Mouse (Mus musculus) naive thymus-derived CD4-positive, alpha-beta T cell, adult 2 months (primary cell): ENCODE results near the gene Tnni2.
"Not testable (repeated sequence)": the region's sequence is repeated elsewhere in the genome, so short reads cannot be mapped to it uniquely, and the experiment has no call there.

ENCODE experiments used
- DNase-seq: peaks from one replicate; pipeline ENCODE4 v3.0.0-alpha.2; 2011; ENCODE audit warnings: low read depth

Gene Tnni2

DNA sequence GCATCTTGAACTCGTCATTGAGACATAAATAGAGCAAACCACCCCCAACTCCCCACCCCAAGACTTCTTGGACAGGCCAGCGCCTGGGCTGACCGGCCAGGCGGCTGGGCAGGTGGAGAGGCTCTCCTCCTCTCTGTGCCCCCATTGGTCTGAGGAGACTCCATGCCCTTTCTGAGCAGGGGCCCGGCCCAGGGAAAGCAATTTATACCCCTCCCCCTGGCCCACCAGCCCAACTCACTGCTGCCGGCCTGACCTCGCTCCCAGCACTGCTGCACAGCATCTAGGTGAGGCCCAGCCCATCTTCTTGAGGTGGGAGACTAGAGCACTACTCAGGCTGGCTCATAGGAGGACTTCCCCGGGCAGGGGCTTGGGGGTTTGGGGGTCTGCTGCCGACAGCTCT lies at the start of gene Tnni2:
Tnni2 (plus strand) TSS at position 224 of the 400 bp plus-strand sequence.
- DNase-seq: no peak

DNA sequence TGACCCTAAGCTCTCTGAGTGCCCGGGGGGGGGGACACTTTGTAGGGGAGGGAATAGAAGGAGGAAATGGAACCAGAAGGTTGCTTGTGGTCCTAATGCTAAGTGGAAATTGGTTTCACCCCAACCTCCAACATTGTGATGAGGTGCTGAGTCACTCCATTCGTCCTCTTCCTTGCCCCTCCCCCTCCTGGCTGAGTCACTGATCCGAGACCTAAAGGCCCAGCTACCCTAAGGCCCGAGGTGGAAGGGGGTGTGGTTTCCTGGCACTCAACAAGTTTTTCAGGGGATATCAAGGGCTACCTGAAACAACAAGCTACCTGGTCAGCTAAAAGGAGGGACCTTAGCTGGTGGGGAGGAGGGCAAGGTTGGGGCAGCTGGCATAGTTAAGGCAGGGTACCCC lies 48.4 kb upstream of the Tnni2 start:
- DNase-seq: no peak

DNA sequence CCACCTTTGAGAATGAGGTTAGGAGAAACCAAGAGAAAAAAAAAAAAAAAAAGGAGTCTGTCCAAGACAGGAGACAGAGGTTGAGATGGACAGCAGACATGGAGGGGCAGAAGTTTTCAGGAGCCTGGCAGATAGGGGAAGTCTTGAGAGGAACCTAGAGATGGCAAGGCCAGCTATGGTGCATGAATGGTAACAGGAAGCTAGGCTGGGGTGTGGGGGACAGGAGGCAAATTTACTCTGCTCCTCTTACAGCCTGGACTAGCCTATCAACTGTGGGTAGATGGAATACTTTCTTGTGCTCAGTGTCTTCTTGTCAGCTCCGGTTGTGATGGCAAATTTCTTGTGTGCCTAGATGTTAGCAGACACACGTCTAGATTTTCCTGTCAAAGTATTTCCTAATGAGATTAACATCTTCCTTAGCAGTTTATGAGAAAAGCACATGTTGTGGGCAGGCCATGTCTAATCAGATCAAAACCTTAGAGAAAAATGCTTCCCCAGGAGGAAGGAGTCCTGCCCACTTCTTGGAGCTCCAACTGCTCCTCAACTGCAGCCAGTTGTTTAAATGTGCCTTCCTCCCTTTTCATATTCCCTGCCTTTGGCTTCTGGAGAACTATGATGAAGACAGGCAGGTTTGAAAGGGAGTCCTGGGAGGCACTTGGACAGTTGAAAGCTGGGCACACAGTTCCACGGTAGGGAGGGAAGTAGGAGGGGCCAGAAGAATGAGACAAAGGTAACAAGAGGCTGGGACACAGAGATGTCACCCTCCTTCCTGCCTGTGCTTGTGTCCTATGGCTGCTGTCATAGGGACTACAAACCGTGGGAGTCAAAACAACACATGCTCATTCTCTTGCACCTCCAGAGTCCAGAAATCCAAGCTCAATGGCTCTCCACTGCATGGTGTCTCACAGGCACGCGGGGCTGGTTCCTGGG lies 47.1 kb upstream of the Tnni2 start:
- DNase-seq: peak; percentile 36

DNA sequence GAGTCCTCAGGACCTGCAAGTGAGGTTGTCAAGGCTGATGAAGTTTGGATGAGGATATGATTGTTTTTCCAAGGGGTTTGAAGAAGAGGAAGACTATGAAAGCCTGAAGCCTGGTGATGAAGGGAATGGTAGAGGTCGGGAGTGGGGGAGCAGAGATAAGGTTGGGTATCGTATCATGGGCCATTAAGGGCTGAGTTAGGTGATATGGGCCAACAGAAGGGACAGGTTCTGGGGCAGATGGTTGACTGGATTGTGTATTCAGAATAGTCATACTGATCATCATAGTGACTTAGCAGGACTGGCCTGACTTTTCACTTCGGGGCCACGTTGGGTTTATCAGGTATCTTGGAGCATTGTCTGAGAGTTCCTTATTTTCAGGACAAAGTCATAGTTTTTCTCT lies 46.1 kb upstream of the Tnni2 start:
- no peak for DNase-seq

DNA sequence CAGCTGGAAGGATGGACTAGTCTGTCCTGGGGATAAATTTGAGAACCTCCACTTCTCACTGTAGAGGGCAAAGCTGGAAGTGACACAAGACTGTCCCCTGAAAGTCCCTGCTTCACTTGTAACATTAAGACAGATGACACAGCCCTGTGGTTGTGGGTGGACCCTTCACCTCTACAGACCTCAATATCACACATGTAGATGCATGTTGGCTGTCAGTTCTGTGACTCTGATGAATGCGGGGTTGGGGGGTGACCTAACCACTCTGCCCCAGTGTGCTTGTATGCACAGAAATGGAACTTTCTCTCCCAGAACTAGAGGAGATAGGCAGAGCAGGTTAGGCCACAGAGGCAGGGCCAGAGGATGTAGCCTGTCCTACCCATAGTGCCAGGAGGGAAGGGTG lies 45.0 kb upstream of the Tnni2 start:
- DNase-seq: no peak

DNA sequence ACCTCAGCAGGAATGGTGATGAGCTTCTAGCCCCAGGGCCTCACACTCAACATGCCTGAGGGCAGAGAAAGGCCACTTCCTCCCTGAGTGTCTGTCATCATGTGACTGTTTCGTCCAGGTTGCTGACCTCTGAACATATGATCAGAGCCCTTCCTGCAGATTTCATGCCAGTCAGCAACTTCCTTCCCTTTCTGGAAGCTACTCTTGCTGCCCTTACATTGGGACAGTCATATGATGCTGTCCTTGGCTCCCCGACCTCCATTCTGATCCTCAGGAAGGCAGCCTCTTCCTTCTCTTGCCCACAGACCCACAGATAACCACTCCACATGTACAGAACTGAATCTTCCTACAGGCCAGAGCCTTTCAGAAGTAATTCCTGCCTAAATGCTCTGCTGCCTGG lies 43.6 kb upstream of the Tnni2 start:
- no peak for DNase-seq

DNA sequence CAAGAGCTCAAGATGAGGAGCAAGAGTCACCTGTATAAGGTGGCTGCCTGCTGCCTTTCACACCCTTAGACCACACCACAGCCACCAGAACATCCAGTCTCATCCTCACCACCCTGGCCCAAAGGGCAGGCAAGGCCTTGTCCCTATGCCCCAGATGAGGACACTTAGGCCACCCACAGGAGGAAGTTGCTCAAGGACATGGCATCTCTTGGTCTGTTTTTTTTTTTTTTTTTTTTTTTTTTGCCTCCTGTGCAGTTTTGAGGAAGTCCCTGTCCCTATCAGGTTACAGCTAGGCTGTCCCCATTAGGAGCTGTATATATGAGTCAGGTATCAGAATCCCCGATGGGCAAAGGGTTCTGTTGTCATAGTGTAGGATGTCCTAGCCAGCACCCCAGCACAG lies 42.4 kb upstream of the Tnni2 start:
- DNase-seq: no peak

DNA sequence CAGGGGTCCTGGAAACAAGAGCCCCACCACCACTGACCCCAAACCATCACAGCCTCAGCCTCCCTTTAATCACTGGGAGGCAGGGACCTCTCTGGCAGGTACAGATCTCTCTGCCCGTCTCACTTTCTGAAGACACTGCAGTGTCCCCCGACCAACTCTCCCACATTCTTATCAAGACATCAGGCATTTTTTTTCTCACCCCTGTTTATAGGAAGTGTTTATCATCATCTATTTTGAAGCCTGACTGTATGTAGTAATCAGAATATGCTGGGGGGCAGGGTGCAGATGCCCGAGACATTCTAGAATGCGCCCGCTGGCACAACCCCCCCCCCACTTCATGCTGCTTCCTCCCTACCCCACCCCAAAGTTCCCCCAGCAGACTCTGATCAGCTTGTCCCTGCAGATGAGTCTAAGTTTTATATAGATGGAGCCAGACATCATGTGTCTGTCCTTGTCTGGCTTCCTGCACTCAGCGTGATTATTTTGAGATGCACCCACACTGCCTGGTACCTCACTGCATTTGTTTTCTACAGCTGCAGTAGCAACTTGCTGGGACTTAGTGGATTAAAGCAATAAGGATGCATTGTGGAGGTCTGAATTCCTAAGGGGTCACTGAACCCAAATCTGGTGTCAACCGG lies 41.4 kb upstream of the Tnni2 start:
- DNase-seq: no peak

DNA sequence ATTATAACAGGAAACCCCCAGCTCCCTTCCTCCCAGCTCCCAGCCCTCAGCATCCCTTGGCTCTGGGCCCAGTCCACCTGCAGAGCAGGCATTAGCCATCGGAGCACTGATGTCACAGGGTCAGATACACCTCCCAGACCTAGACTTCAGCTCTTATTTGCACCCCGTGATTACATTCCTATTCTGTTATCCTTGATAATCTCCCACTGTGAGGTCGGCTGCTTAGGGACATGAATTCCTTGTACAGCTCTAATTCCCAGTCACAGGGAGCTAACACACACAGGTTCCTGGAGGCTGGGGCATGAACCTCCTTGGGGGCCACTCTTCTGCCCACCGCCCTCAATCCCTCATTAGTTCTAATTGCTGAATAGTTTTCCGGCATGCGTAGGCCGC lies 40.9 kb upstream of the Tnni2 start:
- DNase-seq: no peak

DNA sequence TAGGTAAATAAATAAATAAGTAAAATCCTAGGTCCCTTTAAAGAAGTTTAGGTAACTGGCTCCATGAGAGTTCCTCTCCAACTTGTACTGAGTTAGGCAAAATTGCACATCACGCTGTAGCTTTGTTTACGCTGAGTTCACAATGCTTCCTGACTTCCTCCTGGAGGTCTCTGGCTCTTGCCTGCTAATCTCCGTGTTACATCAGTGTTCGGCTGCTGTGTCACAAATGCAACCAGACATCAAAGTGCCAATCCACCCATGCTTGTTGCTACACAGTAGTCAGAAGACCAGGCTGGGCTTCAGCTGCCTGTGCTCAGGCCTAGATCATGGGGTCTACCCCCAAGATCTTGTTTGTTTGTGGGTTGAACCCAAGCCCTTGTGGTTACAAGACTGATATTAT lies 38.0 kb upstream of the Tnni2 start:
- DNase-seq: no peak

DNA sequence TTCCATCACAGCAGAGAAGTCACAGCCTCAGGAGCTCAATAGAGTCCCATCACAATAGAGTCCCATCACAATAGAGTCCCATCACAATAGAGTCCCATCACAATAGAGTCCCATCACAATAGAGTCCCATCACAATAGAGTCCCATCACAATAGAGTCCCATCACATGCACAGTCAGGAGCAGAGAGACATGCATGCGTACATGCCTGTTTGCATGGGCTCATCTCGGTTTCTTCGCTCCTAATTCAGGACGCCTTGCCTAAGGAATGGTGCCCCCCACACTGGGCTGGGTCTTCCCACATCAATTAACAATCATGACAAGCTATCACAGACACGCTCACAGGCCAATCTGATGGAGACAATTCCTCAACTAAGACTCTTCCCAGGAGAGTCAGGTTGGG lies 36.5 kb upstream of the Tnni2 start:
- DNase-seq: not testable (repeated sequence)

DNA sequence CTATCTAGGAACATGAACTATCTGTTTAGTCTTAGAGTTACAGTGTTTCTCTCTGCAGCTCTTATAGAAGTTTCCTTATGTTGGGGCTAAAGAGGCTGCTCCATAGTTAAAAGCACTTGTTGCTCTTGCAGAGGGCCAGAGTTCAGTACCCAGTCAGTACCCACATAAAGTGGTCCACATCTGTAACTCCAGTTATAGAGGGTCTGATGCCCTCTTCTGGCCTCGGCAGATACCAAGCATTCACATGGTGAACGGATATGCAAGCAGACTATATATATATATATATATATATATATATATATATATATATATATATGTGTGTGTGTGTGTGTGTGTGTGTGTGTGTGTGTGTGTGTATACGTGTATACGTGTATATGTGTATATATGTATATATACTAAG lies 33.7 kb upstream of the Tnni2 start:
- DNase-seq: peak; percentile 51

DNA sequence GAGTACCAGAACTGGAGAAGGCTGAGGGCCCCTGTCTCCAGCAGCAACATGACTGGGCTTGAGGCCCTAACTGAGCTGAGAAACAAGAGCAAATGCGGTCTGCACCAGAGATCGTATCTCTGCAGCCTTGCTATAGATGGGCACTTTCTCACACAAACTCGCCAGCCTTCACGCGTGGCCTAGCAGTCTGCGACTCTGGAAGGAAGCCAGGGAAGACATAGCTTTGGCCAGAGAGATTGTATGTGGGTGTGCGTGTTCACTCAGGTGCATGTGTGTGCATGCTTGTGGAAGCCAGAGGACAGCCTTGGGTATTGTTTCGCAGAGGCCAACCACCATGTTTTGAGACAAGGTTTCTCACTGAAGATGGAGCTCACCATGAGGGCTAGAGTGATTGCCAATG lies 32.9 kb upstream of the Tnni2 start:
- no peak for DNase-seq

DNA sequence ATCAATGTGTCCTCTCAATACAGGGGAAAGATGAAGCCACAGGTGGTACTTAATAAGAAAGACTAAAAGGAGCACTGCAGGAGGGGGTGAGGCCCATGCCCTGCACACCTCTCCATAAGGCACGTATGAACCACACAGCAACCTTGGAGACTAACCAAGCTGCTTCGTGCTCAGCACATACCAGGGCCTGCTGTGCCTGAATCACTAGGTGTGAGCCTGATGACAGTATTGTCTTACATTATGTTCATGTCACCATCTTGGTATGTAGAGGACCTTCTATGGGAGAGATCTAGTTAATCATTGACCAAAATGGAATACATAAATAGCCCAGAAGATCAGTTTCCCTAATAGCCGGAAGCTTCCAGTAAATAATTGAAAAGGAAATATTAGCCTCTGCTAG lies 32.0 kb upstream of the Tnni2 start:
- DNase-seq: no peak

DNA sequence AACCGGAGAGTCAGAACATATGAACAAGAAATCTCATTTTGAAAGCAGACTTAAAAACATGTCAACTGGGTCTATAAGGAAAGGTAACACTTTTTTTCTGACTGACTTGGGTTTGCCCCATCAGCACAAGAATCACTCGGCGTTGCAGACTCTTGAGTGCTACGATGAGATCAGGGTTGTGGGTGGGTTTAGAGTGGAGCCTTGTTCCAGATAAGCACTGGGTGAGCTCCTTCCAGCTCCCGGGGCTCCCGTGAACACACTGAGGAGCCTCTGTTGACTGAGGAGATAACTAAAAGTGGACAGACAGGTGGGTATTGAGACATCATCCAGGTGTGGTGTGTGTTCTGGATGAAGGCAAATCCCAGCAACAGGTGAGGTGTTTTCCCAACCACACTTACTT lies 28.3 kb upstream of the Tnni2 start:
- no peak for DNase-seq

DNA sequence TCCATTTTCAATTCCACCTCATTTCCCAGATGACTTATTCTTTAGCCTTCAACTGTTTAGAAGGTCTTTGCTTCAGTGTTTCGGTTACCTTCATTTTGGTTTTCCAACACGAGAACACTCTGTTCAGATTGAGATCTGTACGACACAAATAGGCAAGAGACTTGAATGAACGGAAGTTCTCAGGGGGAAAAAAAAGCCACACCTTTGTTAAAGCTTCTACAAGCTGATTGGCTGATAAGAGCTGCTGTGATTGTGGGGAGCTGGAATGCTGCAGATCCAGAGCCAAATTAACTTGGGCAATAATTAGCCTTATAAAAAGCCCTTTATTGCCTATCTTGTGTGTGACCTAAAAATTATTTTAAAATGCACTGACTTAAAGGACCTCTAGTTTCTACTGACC lies 26.3 kb upstream of the Tnni2 start:
- DNase-seq: no peak

DNA sequence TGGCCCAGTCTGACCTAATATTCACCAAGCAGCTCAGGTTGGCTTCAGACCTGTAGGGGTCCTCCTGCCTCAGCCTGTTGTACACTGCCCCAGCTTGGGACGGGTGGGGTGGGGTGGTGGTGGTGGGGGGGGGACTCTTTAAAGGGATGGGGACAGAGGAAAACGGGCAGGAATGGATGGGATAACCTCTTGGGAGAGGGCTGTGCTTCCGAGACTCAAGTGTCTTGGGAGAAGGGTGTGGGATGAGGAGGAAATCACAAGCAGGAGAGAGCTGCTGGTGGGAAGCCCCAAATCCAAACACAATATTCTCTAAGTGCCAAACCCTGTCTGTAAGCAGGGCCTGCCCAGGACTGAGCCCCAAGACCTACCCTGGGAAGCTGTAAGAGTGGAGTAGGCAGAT lies 25.4 kb upstream of the Tnni2 start:
- DNase-seq: no peak

DNA sequence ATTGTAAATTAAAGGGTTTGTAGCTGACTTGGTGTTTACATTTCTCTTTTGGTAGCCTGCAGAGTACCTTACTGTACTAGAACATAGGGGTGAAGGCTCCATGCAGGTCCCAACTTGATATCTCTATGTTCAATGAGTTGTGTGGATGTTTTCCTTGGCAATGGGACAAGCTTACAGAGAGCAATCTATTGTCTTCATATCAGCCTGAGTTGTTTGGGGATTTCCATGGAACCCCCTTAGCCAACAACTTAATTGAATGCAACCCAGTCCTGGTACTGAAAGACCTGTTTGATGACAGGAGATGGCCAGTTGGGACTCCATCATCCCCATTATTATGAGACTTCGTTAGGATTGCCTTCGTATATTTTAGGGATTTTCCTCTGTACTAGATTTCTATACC lies 23.6 kb upstream of the Tnni2 start:
- no peak for DNase-seq

DNA sequence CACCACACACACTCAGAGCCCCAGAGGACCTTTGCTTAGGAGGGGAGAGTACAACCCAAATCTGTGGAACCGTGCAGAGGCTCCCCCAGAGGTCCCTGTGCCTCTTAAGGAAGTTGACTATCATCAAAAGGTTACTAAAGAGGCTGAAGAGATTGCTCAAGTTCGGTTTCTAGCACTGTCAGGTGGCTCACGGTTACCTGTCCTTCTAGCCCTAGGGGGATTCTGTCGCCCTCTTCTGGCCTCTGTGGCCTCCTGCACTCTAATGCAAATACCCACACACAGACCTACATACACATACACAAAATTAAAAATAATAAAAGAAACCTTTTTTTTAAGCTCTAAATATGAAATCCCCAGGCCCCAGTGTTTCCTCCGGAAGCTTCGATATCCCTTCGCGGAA lies 22.9 kb upstream of the Tnni2 start:
- DNase-seq: no peak

DNA sequence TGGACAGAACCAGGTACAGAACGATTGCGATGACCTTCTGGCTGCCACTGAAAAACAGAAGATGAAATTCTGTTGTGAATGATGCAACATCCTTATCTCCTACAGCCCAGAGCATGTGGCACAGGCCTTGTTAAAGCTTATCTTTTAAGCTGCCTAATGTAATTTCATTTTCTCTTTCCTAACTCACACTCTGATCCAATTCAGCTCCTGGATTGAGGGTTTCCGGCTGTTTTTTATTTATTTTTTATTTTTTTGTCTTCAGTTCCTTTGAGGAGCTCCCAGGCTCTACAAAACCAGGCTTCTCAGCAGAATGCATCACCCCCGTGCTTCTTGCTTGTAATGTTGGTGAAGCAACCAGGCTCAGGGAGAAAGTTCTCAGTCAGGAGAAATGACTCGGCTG lies 21.7 kb upstream of the Tnni2 start:
- no peak for DNase-seq

DNA sequence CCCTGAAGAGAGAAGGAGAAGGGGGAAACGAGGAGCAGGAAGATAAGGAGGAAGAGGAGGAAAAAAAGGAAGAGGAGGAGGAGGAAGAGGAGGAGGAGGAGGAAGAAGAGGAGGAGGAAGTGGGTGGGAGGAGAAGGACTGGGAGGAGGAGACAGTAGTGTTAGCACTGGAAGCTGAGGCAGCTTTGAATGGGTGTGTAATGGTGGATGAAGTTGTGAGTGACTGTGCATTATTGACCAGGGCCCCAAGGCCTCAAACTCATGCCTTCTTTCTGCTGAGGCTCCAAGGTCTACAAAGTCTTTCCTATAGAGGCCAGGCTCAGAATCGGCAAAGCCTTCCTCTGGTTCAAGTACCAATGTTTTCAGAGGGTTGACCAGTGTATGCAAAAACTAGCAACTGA lies 19.8 kb upstream of the Tnni2 start:
- no peak for DNase-seq

DNA sequence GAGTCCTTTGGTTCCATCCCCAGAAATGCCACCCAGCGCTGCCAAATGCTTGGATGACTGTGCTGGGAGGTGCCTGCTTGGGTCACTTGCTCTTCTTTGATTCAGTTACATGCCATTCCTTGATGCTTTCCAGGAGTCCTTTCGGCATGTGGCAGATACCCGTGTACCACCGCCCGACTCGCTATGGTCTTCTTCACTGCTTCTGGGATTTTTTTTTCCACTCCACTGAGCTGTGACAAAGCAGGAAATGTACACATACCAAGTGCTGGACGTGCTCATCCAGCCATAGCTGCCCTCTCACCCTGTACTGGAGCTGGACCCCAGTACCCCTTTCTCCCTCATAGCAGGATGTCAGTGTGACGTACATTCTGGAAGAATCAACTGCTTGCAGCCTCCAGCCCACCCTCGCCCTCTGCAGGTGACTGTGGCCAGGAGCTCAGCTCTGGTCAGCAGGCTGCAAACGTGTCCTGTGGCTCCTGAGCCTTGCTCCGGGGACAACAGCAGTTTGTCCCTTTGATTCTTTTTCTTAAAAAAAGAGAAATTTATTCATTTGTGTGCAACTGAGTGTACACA lies 15.9 kb upstream of the Tnni2 start:
- DNase-seq: no peak

DNA sequence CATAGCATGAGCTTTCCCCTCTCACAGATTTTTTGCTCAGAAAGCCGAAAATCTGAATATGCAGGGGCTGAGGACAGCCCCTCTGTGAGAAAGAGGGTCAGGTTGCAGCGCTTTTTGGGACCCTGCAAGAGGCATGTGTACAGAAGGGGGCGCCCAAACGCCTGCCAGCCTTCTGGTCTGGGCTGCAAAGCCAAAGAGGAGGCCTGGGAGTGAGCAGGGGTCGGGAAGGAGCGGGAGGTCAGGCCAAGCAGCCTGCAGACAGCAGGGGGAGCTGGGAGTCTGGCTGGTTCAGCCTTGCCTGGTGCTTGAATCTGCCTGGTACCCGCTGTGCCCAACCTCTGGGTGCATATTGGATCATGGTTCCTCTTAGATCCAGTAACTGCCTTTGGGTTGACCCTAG lies 13.4 kb upstream of the Tnni2 start:
- DNase-seq: no peak
